ENCODE assay signal across 16 mouse cellular contexts in the genomic region with DNA sequence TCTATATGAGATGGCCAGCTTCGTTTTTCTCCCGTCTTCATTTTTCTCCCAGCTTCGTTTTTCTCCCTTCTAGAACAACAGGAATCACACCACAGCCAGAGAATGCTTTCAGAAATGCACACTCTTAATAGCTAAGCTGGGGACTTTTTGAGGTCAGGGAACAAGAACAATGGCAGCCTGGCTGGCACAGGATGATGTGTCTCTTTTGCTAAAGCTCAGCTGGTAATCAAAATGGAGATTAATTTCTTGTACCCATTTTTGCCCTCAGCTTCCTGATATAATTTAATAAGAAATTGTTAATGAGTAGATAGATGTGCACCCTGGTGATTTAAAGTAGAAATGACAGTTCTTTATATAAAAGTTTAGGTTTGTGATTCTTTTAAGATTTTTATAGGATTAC. TPM values are rescaled to one million over a fixed set of nuclear protein-coding genes. Genes with fewer than 3 reads are reported as not detected.
"Had no signal": no experiment of that assay in that cellular context is flagged by ENCODE, and none has a peak within 500 bp of the region (broad histone marks: within the 10 kb centered on the region; RNA-seq: fewer than 3 reads in every experiment).

No protein-coding gene starts in this region.

- DNase-seq: liver, postnatal 0 days; lung, adult 2 months; lung, postnatal 14 days; lung, postnatal 36 days; right cerebral cortex, postnatal 14 days; thymus, adult 18-20 months; thymus, postnatal 14 days; thymus, postnatal 36 days had no signal

- ATAC-seq: liver, postnatal 0 days; lung, postnatal 0 days; midbrain, embryonic 13.5 days; midbrain, embryonic 15.5 days had no signal

- H3K9ac ChIP-seq: liver, postnatal 0 days; lung, embryonic 15.5 days; midbrain, embryonic 13.5 days; midbrain, embryonic 15.5 days; neural tube, embryonic 12.5 days had no signal

- H3K4me1 ChIP-seq: lung, embryonic 15.5 days; midbrain, embryonic 13.5 days; midbrain, embryonic 15.5 days; neural tube, embryonic 12.5 days had no signal

- H3K36me3 ChIP-seq: lung, embryonic 15.5 days; midbrain, embryonic 13.5 days; midbrain, embryonic 15.5 days; neural tube, embryonic 12.5 days had no signal

- H3K4me3 ChIP-seq: lung, embryonic 15.5 days; megakaryocyte, embryonic 14.5 days; midbrain, embryonic 13.5 days; midbrain, embryonic 15.5 days; neural tube, embryonic 12.5 days had no signal

- H3K27ac ChIP-seq: lung, embryonic 15.5 days; macrophage; midbrain, embryonic 13.5 days; midbrain, embryonic 15.5 days; neural tube, embryonic 12.5 days had no signal

- H3K27me3 ChIP-seq: lung, embryonic 15.5 days; megakaryocyte, embryonic 14.5 days; midbrain, embryonic 13.5 days; midbrain, embryonic 15.5 days; neural tube, embryonic 12.5 days had no signal

- H3K4me2 ChIP-seq: lung, embryonic 15.5 days; midbrain, embryonic 11.5 days; midbrain, embryonic 13.5 days; midbrain, embryonic 15.5 days; neural tube, embryonic 12.5 days had no signal

- H3K9me3 ChIP-seq: lung, embryonic 15.5 days; midbrain, embryonic 13.5 days; midbrain, embryonic 15.5 days had no signal

RNA-seq across cellular contexts. Expression of a gene that starts 52.8 kb away (rescaled TPM):
- polyA plus RNA-seq: lung, embryonic 15.5 days; midbrain, embryonic 11.5 days; midbrain, embryonic 13.5 days; midbrain, embryonic 15.5 days; neural tube, embryonic 12.5 days had no signal
